Comparison of ENCODE assay signal across 9 mouse cellular contexts in the genomic region with DNA sequence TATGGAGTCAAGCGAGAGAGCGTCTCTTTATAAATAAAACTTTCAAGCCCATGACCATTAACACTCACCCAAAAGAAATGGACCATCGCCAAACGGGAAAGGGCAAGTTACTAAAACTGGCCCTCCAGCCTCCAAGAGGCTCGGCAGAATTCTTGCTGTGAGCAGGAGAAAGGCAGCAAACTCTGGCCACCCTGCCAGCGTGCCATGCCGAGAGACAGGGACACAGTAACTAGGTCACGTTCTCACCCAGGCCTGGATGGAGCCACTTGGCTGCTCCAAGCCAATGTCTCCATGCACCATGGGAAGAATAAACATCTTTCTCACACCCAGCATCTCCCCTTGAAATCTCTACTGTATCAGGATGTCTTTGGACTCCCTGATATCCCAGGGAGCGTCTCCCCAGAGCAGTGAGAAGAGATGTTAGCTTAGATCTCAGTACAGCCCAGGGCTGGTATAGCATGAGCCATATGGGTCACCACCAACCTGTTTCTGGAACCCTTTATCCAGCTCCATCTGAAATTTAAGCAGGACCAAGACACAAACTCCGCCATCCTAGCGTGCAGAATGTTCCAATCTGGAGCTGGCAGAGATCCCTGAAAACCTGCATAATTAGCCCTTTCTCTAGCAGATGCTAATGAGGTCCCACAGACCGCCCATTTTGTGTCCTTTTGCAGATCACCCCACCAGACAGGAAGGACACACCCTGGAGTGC. TPM values are rescaled to one million over a fixed set of nuclear protein-coding genes. Genes with fewer than 3 reads are reported as not detected.
DNase-seq lines count a peak whose midpoint lies in the region; ATAC-seq and TF ChIP-seq lines count a peak whose summit lies in the region.
"Had no signal": no experiment of that assay in that cellular context is flagged by ENCODE, and none has a peak within 500 bp of the region (broad histone marks: within the 10 kb centered on the region; RNA-seq: fewer than 3 reads in every experiment).

No protein-coding gene starts in this region.

- intact Hi-C loops in left cerebral cortex, postnatal 14 days (cut with DNase I): no loop called here

- peak; percentile 81 for DNase-seq in forebrain, embryonic 14.5 days (ENCODE audit: low spot score)
- DNase-seq in forebrain, embryonic 11.5 days (ENCODE audit: low spot score): no peak
- DNase-seq in brain, embryonic 14.5 days (ENCODE audit: low read depth): peak; percentile 87
- peak; percentile 8 to 53 for DNase-seq in gastrocnemius, adult 8-10 months (ENCODE audit: low spot score in 2 of 2)
- DNase-seq in left cerebral cortex, postnatal 14 days (ENCODE audit: low spot score in 2 of 2): peak; percentile 70 to 82
- no peak for DNase-seq in urinary bladder, postnatal 36 days (ENCODE audit: low spot score in 2 of 2)
- DNase-seq in embryo, embryonic 10 days (ENCODE audit: low spot score): no peak
- no peak for DNase-seq in heart, embryonic 10.5 days (ENCODE audit: low spot score)

- H3K4me1 ChIP-seq in forebrain, embryonic 14.5 days (ENCODE audit: control insufficient read depth, insufficient read depth, low read length): peaks cover 10% of the 10 kb centered on the region
- H3K4me1 ChIP-seq in forebrain, embryonic 11.5 days (replicated peaks; ENCODE audit: control insufficient read depth, insufficient read depth, low read length): no peaks in the 10 kb centered on the region
- peaks cover 12% of the 10 kb centered on the region; the same call in 1 of the 2 replicates for H3K4me1 ChIP-seq in heart, embryonic 10.5 days

- H3K27ac ChIP-seq in forebrain, embryonic 14.5 days (ENCODE audit: low read depth, low read length): peak overlapping the region; percentile 36; the same call in 1 of the 2 replicates
- H3K27ac ChIP-seq in forebrain, embryonic 11.5 days (ENCODE audit: low read depth, low read length): no peak overlapping the region
- H3K27ac ChIP-seq in heart, embryonic 10.5 days: no peak overlapping the region
- H3K27ac ChIP-seq: liver, embryonic 15.5 days had no signal

- no peak for TF ChIP-seq CTCF in brain, embryonic 14.5 days (IDR thresholded peaks at IDR 0.05; ENCODE audit: borderline replicate concordance, extremely low read depth, insufficient read depth, insufficient read length)

- no peak for TF ChIP-seq POLR2A in brain, embryonic 14.5 days (IDR thresholded peaks at IDR 0.05; ENCODE audit: borderline replicate concordance, extremely low read depth, insufficient read depth, insufficient read length, poor library complexity, severe bottlenecking)

- H3K9me3 ChIP-seq in forebrain, embryonic 14.5 days (replicated peaks; ENCODE audit: control insufficient read depth, low read length): no peaks in the 10 kb centered on the region
- no peaks in the 10 kb centered on the region for H3K9me3 ChIP-seq in forebrain, embryonic 11.5 days (ENCODE audit: control insufficient read depth, low read length)
- H3K9me3 ChIP-seq in heart, embryonic 10.5 days: no peaks in the 10 kb centered on the region
- H3K9me3 ChIP-seq: liver, embryonic 15.5 days had no signal

- no peaks in the 10 kb centered on the region for H3K36me3 ChIP-seq in forebrain, embryonic 14.5 days (ENCODE audit: control insufficient read depth, insufficient read depth, low read length)
- no peaks in the 10 kb centered on the region for H3K36me3 ChIP-seq in forebrain, embryonic 11.5 days (ENCODE audit: control insufficient read depth, insufficient read depth, low read length)
- H3K36me3 ChIP-seq in heart, embryonic 10.5 days: no peaks in the 10 kb centered on the region
- H3K36me3 ChIP-seq: liver, embryonic 15.5 days had no signal

- H3K4me3 ChIP-seq in forebrain, embryonic 14.5 days (ENCODE audit: low read depth, low read length): no peak overlapping the region
- no peak overlapping the region for H3K4me3 ChIP-seq in forebrain, embryonic 11.5 days (ENCODE audit: low read depth, low read length)
- H3K4me3 ChIP-seq in heart, embryonic 10.5 days: no peak overlapping the region
- H3K4me3 ChIP-seq: liver, embryonic 15.5 days had no signal

- WGBS in forebrain, embryonic 14.5 days: 66% methylated on average over 12 of the region's 12 CpGs
- WGBS in forebrain, embryonic 11.5 days: 82% methylated on average over 12 of the region's 12 CpGs
- 77% methylated on average over 12 of the region's 12 CpGs for WGBS in heart, embryonic 10.5 days

- no peak overlapping the region for H3K9ac ChIP-seq in forebrain, embryonic 14.5 days (ENCODE audit: low read length)
- H3K9ac ChIP-seq in forebrain, embryonic 11.5 days (ENCODE audit: low read length): no peak overlapping the region
- H3K9ac ChIP-seq: liver, embryonic 15.5 days had no signal

- no peaks in the 10 kb centered on the region for H3K27me3 ChIP-seq in forebrain, embryonic 14.5 days (replicated peaks; ENCODE audit: control insufficient read depth, insufficient read depth, low read length)
- H3K27me3 ChIP-seq in forebrain, embryonic 11.5 days (ENCODE audit: control insufficient read depth, insufficient read depth, low read length): no peaks in the 10 kb centered on the region
- H3K27me3 ChIP-seq in heart, embryonic 10.5 days (ENCODE audit: insufficient read depth, poor library complexity, severe bottlenecking): no peaks in the 10 kb centered on the region
- H3K27me3 ChIP-seq: liver, embryonic 15.5 days had no signal

- no peak overlapping the region for H3K4me2 ChIP-seq in forebrain, embryonic 14.5 days (ENCODE audit: low read length)
- no peak overlapping the region for H3K4me2 ChIP-seq in forebrain, embryonic 11.5 days (ENCODE audit: low read depth, low read length, severe bottlenecking)
- H3K4me2 ChIP-seq: liver, embryonic 15.5 days had no signal

- peak; percentile 88 for ATAC-seq in forebrain, embryonic 14.5 days
- no peak for ATAC-seq in forebrain, embryonic 11.5 days (replicated peaks; ENCODE audit: low FRiP score)

RNA-seq across cellular contexts. Expression of gene Camk1d, which starts 38.7 kb away (rescaled TPM):
- 3.8 and 4.1 TPM in 2 replicates for polyA plus RNA-seq in forebrain, embryonic 14.5 days (2014; fragmentation: Nextera tagmentation; extraction: Ambion mirVana)
- polyA plus RNA-seq in forebrain, embryonic 11.5 days (2014; fragmentation: Nextera tagmentation; extraction: Ambion mirVana): 2.1 and 2.2 TPM in 2 replicates
- polyA plus RNA-seq in brain, embryonic 14.5 days (2012; rRNA removed): 5.2 and 7.3 TPM in 2 replicates
- total RNA-seq in gastrocnemius, adult 8-10 months (2022): 1 to 10 TPM in 3 of 4 experiments, under 1 TPM in 1; 0.51 to 1.3 (median 1.1) TPM
- total RNA-seq in left cerebral cortex, postnatal 14 days (2021): 100 to 1,000 TPM in 1 of 2 experiments, 10 to 100 TPM in 1; 97.7 to 107 TPM
- polyA plus RNA-seq in heart, embryonic 10.5 days (2016; fragmentation: Nextera tagmentation; extraction: Ambion mirVana): 0.75 and 1.1 TPM in 2 replicates

Comparison
In these comparisons a context has a peak if more than half of its experiments do, and no peak if none do; other contexts are left out.
1. DNase-seq: peak in forebrain, embryonic 14.5 days (single experiment), brain, embryonic 14.5 days (single experiment), gastrocnemius, adult 8-10 months (2 of 2) and left cerebral cortex, postnatal 14 days (2 of 2); none in forebrain, embryonic 11.5 days (single experiment), urinary bladder, postnatal 36 days (0 of 2), embryo, embryonic 10 days (single experiment) and heart, embryonic 10.5 days (single experiment).